Mouse (Mus musculus) intestine, postnatal 0 days (tissue): ENCODE data around the gene Add2. TPM values are rescaled to one million over a fixed set of nuclear protein-coding genes. Genes with fewer than 3 reads are reported as not detected.

ENCODE experiments used
- ATAC-seq: fragments of 200-750 bp; cut with Nextera tagmentation; 2 replicates; pipeline ENCODE4 v1.8.0; 2017; ENCODE audit warnings: mild to moderate bottlenecking, moderate TSS enrichment, moderate library complexity
- H3K27ac ChIP-seq: fragments of 300-500 bp; sonication (generic); 2 replicates; pipeline ENCODE4 v1.5.1; 2014; ENCODE audit warnings: mild to moderate bottlenecking, low read depth, low read length, moderate library complexity
- H3K27me3 ChIP-seq: fragments of 300-500 bp; sonication (generic); replicated peaks from 2 replicates; pipeline ENCODE4 v1.6.1; 2014; ENCODE audit warnings: low read length, mixed read lengths; ENCODE audit not compliant: control insufficient read depth, insufficient read depth
- H3K36me3 ChIP-seq: fragments of 300-500 bp; sonication (generic); 2 replicates; pipeline ENCODE4 v1.6.1; 2014; ENCODE audit warnings: mild to moderate bottlenecking, moderate library complexity; ENCODE audit not compliant: control insufficient read depth, insufficient read depth
- H3K4me1 ChIP-seq: fragments of 300-500 bp; sonication (generic); replicated peaks from 2 replicates; pipeline ENCODE4 v1.6.1; 2014; ENCODE audit warnings: antibody characterized with exemption, low read length, mixed read lengths; ENCODE audit not compliant: control insufficient read depth, insufficient read depth
- H3K4me2 ChIP-seq: fragments of 300-500 bp; sonication (generic); replicated peaks from 2 replicates; pipeline ENCODE4 v1.6.1; 2014; ENCODE audit warnings: low read depth, mild to moderate bottlenecking, moderate library complexity
- H3K4me3 ChIP-seq: fragments of 300-500 bp; sonication (generic); 2 replicates; pipeline ENCODE4 v1.5.1; 2014; ENCODE audit warnings: low read depth, low read length
- H3K9ac ChIP-seq: fragments of 300-500 bp; sonication (generic); 2 replicates; pipeline ENCODE4 v1.6.1; 2014; ENCODE audit warnings: mild to moderate bottlenecking, low read depth, low read length
- H3K9me3 ChIP-seq: fragments of 300-500 bp; sonication (generic); 2 replicates; pipeline ENCODE4 v1.6.1; 2016; ENCODE audit warnings: mixed run types; ENCODE audit not compliant: control insufficient read depth
- CTCF ChIP-seq: sonication (generic); IDR thresholded peaks from 2 replicates; pipeline ENCODE4 v1.5.1; 2016; ENCODE audit warnings: low read depth, mild to moderate bottlenecking, control low read depth, antibody characterized with exemption, moderate library complexity
- WGBS: fragments of 180-500 bp; shearing (Covaris S2); extraction: QIAGEN DNeasy Blood & Tissue Kit; methylation state at CpG from one replicate; pipeline ENCODE4 v1.1.7; 2014; 5-methylcytosine and 5-hydroxymethylcytosine counted together
- polyA plus RNA-seq: library from polyadenylated mRNA; unstranded; fragments of >200 nt; fragmentation: Nextera tagmentation; extraction: Ambion mirVana; gene quantifications from 2 replicates; pipeline ENCODE4 v1.2.1, GENCODE M21; 2015

Add2 gene
- polyA plus RNA-seq, 1 experiment from 2014 or later, result 2.0 TPM

GRCm38 (mm10) chr6:86064318-86065016 is 36.0 kb downstream of the Add2 start:
- H3K9me3 ChIP-seq, result no peaks in the 10 kb centered on the region
- H3K27me3 ChIP-seq, result no peaks in the 10 kb centered on the region
- no peak for ATAC-seq
- no peaks in the 10 kb centered on the region for H3K36me3 ChIP-seq
- no peak overlapping the region for H3K4me2 ChIP-seq
- H3K9ac ChIP-seq, result no peak overlapping the region
- 59% methylated on average over 6 of the region's 6 CpGs for WGBS
- no peak for TF ChIP-seq CTCF
- no peak overlapping the region for H3K4me3 ChIP-seq
- no peaks in the 10 kb centered on the region for H3K4me1 ChIP-seq
- H3K27ac ChIP-seq, result no peak overlapping the region

GRCm38 (mm10) chr6:86066727-86067126 is 38.2 kb downstream of the Add2 start:
- H3K4me3 ChIP-seq, result no peak overlapping the region
- 88% methylated on average over 6 of the region's 6 CpGs for WGBS
- H3K36me3 ChIP-seq, result no peaks in the 10 kb centered on the region
- no peak overlapping the region for H3K27ac ChIP-seq
- ATAC-seq, result no peak
- no peaks in the 10 kb centered on the region for H3K4me1 ChIP-seq
- no peak overlapping the region for H3K4me2 ChIP-seq
- TF ChIP-seq CTCF, result no peak
- H3K27me3 ChIP-seq, result no peaks in the 10 kb centered on the region
- H3K9me3 ChIP-seq, result no peaks in the 10 kb centered on the region
- H3K9ac ChIP-seq, result no peak overlapping the region

- ATAC-seq, result no peak
- no peak overlapping the region for H3K27ac ChIP-seq
- H3K36me3 ChIP-seq, result no peaks in the 10 kb centered on the region
- no peaks in the 10 kb centered on the region for H3K9me3 ChIP-seq
- no peak overlapping the region for H3K9ac ChIP-seq
- no peaks in the 10 kb centered on the region for H3K4me1 ChIP-seq
- TF ChIP-seq CTCF, result no peak
- no peak overlapping the region for H3K4me2 ChIP-seq
- 59% methylated on average over 5 of the region's 5 CpGs for WGBS
- no peaks in the 10 kb centered on the region for H3K27me3 ChIP-seq
- H3K4me3 ChIP-seq, result no peak overlapping the region
Observed at GRCm38 (mm10) chr6:86067145-86067544, 38.7 kb downstream of the Add2 start.

- Histone ChIP-seq H3K9me3 (no peaks in the 10 kb centered on the region), H3K27me3 (no peaks in the 10 kb centered on the region), H3K27ac (no peak overlapping the region), H3K4me3 (no peak overlapping the region), H3K4me2 (no peak overlapping the region), H3K4me1 (no peaks in the 10 kb centered on the region), H3K36me3 (no peaks in the 10 kb centered on the region), H3K9ac (no peak overlapping the region)
- no peak for ATAC-seq
- TF ChIP-seq CTCF, result no peak
- 68% methylated on average over 5 of the region's 5 CpGs for WGBS
Observed at GRCm38 (mm10) chr6:86069009-86069408, 40.5 kb downstream of the Add2 start.

- Histone ChIP-seq H3K27me3 (no peaks in the 10 kb centered on the region), H3K4me3 (no peak overlapping the region), H3K9me3 (no peaks in the 10 kb centered on the region), H3K4me2 (no peak overlapping the region), H3K4me1 (no peaks in the 10 kb centered on the region), H3K9ac (no peak overlapping the region), H3K36me3 (no peaks in the 10 kb centered on the region), H3K27ac (no peak overlapping the region)
- WGBS, result 86% methylated on average over 3 of the region's 3 CpGs
- ATAC-seq, result no peak
- TF ChIP-seq CTCF, result no peak
Observed at GRCm38 (mm10) chr6:86069856-86070255, 41.4 kb downstream of the Add2 start.

GRCm38 (mm10) chr6:86070277-86070676 is 41.8 kb downstream of the Add2 start:
- Histone ChIP-seq H3K4me3 (no peak overlapping the region), H3K36me3 (no peaks in the 10 kb centered on the region), H3K9me3 (no peaks in the 10 kb centered on the region), H3K9ac (no peak overlapping the region), H3K4me1 (no peaks in the 10 kb centered on the region), H3K4me2 (no peak overlapping the region), H3K27me3 (no peaks in the 10 kb centered on the region), H3K27ac (no peak overlapping the region)
- ATAC-seq, result no peak
- WGBS, result 77% methylated on average over 7 of the region's 7 CpGs
- no peak for TF ChIP-seq CTCF

- no peak for ATAC-seq
- Histone ChIP-seq H3K36me3 (no peaks in the 10 kb centered on the region), H3K9ac (no peak overlapping the region), H3K4me1 (no peaks in the 10 kb centered on the region), H3K4me3 (no peak overlapping the region), H3K27ac (no peak overlapping the region), H3K27me3 (no peaks in the 10 kb centered on the region), H3K9me3 (no peaks in the 10 kb centered on the region), H3K4me2 (no peak overlapping the region)
- WGBS, result 75% methylated on average over 3 of the region's 3 CpGs
- TF ChIP-seq CTCF, result no peak
Observed at GRCm38 (mm10) chr6:86073882-86074281, 45.4 kb downstream of the Add2 start.
